Mouse (Mus musculus) small intestine, adult 2 months (tissue): Measurements from ENCODE around the gene Thap12.

Experiments
- CTCF ChIP-seq: fragments of 200-500 bp; IDR thresholded peaks from 2 replicates; pipeline ENCODE4 v1.5.1; 2012; ENCODE audit warnings: low read depth, mild to moderate bottlenecking, control low read depth, inconsistent platforms, low read length, moderate library complexity, mixed read lengths; ENCODE audit not compliant: insufficient replicate concordance, insufficient read length; ENCODE audit errors: extremely low read depth
- POLR2A ChIP-seq: fragments of 200-500 bp; IDR thresholded peaks from 2 replicates; pipeline ENCODE4 v1.6.1; 2012; ENCODE audit warnings: low read depth, mild to moderate bottlenecking, control low read depth, inconsistent platforms, low read length, moderate library complexity

- TF ChIP-seq CTCF (no peak), POLR2A (no peak)
These were observed 49.8 kb downstream of the Thap12 start for GRCm38 (mm10) chr7:98752680-98753079.
